Mouse (Mus musculus) spleen, adult 2 months (tissue): ENCODE measurements around the gene Acsm2. TPM values are rescaled to one million over a fixed set of nuclear protein-coding genes. Genes with fewer than 3 reads are reported as not detected.

ENCODE experiments used
- DNase-seq, 2 experiments: peaks; one replicate each; pipeline versions ENCODE4 v3.0.0 to v3.0.0-alpha.2; 2012 to 2021; ENCODE audit warnings: low spot score in 2 of 2, low read depth in 1 of 2
- H3K27ac ChIP-seq: fragments of 200-500 bp; 2 replicates; pipeline ENCODE4 v1.5.1; 2012; ENCODE audit warnings: low read length, inconsistent platforms; ENCODE audit not compliant: insufficient read depth
- H3K27me3 ChIP-seq: fragments of 200-500 bp; 2 replicates; pipeline ENCODE4 v1.6.1; 2012; ENCODE audit warnings: mild to moderate bottlenecking, moderate library complexity, low read length, inconsistent platforms; ENCODE audit not compliant: control insufficient read depth, insufficient read depth
- H3K36me3 ChIP-seq: fragments of 200-500 bp; 2 replicates; pipeline ENCODE4 v1.6.1; 2012; ENCODE audit warnings: mild to moderate bottlenecking, low read length, inconsistent platforms; ENCODE audit not compliant: control insufficient read depth, insufficient read depth
- H3K4me1 ChIP-seq: fragments of 200-500 bp; 2 replicates; pipeline ENCODE4 v1.6.1; 2011; ENCODE audit warnings: inconsistent platforms; ENCODE audit not compliant: control insufficient read depth, insufficient read depth, insufficient read length
- H3K4me3 ChIP-seq: fragments of 200-500 bp; 2 replicates; pipeline ENCODE4 v1.5.1; 2011; ENCODE audit warnings: mild to moderate bottlenecking, inconsistent platforms; ENCODE audit not compliant: insufficient read depth, insufficient read length; ENCODE audit errors: extremely low read depth
- CTCF ChIP-seq: fragments of 200-500 bp; IDR thresholded peaks from 2 replicates; pipeline ENCODE4 v1.5.1; 2011; ENCODE audit warnings: mild to moderate bottlenecking, inconsistent platforms; ENCODE audit not compliant: insufficient read depth, insufficient read length, insufficient replicate concordance; ENCODE audit errors: extremely low read depth
- POLR2A ChIP-seq: fragments of 200-500 bp; IDR thresholded peaks from 2 replicates; pipeline ENCODE4 v1.6.1; 2011; ENCODE audit warnings: low read depth, low read length, inconsistent platforms
- WGBS: fragments of 180-500 bp; shearing (Covaris S2); methylation state at CpG from one replicate; pipeline ENCODE4 v1.1.7; 2018; 5-methylcytosine and 5-hydroxymethylcytosine counted together
- polyA plus RNA-seq: library from polyadenylated mRNA; depleted of rRNA; stranded (reverse); fragments of >200 nt; gene quantifications from 2 replicates; pipeline ENCODE4 v1.2.3, GENCODE M21; 2012

Gene Acsm2
- polyA plus RNA-seq, 1 experiment, result 0.53 TPM

- Histone ChIP-seq H3K4me1 (no peaks in the 10 kb centered on the region), H3K4me3 (no peak overlapping the region), H3K36me3 (no peaks in the 10 kb centered on the region), H3K27me3 (no peaks in the 10 kb centered on the region), H3K27ac (no peak overlapping the region)
- DNase-seq, result no peak
- WGBS, result 83% methylated on average over 3 of the region's 3 CpGs
- TF ChIP-seq POLR2A (no peak), CTCF (no peak)
Measured at GRCm38 (mm10) chr7:119521816-119522215, 32.3 kb upstream of the Acsm2 start.

GRCm38 (mm10) chr7:119522385-119522784 lies 31.8 kb upstream of the Acsm2 start:
- H3K27me3 ChIP-seq, result no peaks in the 10 kb centered on the region
- WGBS, result 80% methylated on average over 1 of the region's 1 CpGs
- no peak overlapping the region for H3K4me3 ChIP-seq
- no peak for DNase-seq
- TF ChIP-seq POLR2A (no peak), CTCF (no peak)
- H3K4me1 ChIP-seq, result no peaks in the 10 kb centered on the region
- H3K27ac ChIP-seq, result no peak overlapping the region
- no peaks in the 10 kb centered on the region for H3K36me3 ChIP-seq

- TF ChIP-seq POLR2A, result no peak
- no peak for TF ChIP-seq CTCF
- H3K27ac ChIP-seq, result no peak within 1 kb of the TSS
- WGBS, result 56% methylated on average over 4 of the region's 4 CpGs
- H3K27me3 ChIP-seq, result no peaks in the 10 kb centered on the region
- H3K4me3 ChIP-seq, result no peak within 1 kb of the TSS
- no peak for DNase-seq
- no peaks in the 10 kb centered on the region for H3K36me3 ChIP-seq
- H3K4me1 ChIP-seq, result no peaks in the 10 kb centered on the region
Measured at GRCm38 (mm10) chr7:119523389-119523788, 30.8 kb upstream of the Acsm2 start, which contains the start of gene Pdilt. Gene Pdilt (minus strand): TSS chr7:119523489.

GRCm38 (mm10) chr7:119525881-119526281 lies 28.3 kb upstream of the Acsm2 start:
- Histone ChIP-seq H3K4me1 (no peaks in the 10 kb centered on the region), H3K4me3 (no peak overlapping the region), H3K27ac (no peak overlapping the region), H3K27me3 (no peaks in the 10 kb centered on the region), H3K36me3 (no peaks in the 10 kb centered on the region)
- no peak for TF ChIP-seq POLR2A
- TF ChIP-seq CTCF, result no peak
- DNase-seq, result no peak
- WGBS, result 71% methylated on average over 2 of the region's 2 CpGs

- Histone ChIP-seq H3K4me3 (no peak overlapping the region), H3K27ac (no peak overlapping the region), H3K27me3 (no peaks in the 10 kb centered on the region), H3K4me1 (no peaks in the 10 kb centered on the region), H3K36me3 (no peaks in the 10 kb centered on the region)
- DNase-seq, result no peak
- WGBS, result 89% methylated on average over 13 of the region's 13 CpGs
- TF ChIP-seq POLR2A (no peak), CTCF (no peak)
Measured at GRCm38 (mm10) chr7:119526486-119526885, 27.7 kb upstream of the Acsm2 start.

GRCm38 (mm10) chr7:119527135-119527534 lies 27.0 kb upstream of the Acsm2 start:
- H3K4me3 ChIP-seq, result no peak overlapping the region
- DNase-seq, result no peak
- TF ChIP-seq POLR2A (no peak), CTCF (no peak)
- WGBS, result 89% methylated on average over 1 of the region's 1 CpGs
- no peaks in the 10 kb centered on the region for H3K27me3 ChIP-seq
- H3K4me1 ChIP-seq, result no peaks in the 10 kb centered on the region
- H3K36me3 ChIP-seq, result no peaks in the 10 kb centered on the region
- no peak overlapping the region for H3K27ac ChIP-seq

- no peaks in the 10 kb centered on the region for H3K4me1 ChIP-seq
- TF ChIP-seq POLR2A, result no peak
- no peak for TF ChIP-seq CTCF
- WGBS, result 46% methylated on average over 2 of the region's 2 CpGs
- no peaks in the 10 kb centered on the region for H3K27me3 ChIP-seq
- H3K4me3 ChIP-seq, result no peak overlapping the region
- H3K36me3 ChIP-seq, result no peaks in the 10 kb centered on the region
- H3K27ac ChIP-seq, result no peak overlapping the region
- no peak for DNase-seq
Measured at GRCm38 (mm10) chr7:119527548-119527947, 26.6 kb upstream of the Acsm2 start.
